Mouse (Mus musculus): Measurements from ENCODE around the gene Irf4.

Irf4 gene

GRCm38 (mm10) chr13:30729245-30729644 is 19.8 kb upstream of the Irf4 start:
- H3K4me1 ChIP-seq (replicated peaks; ENCODE audit: low read depth, low read length) = 0 out of 2 replicates have a peak, but pooled peaks cover 6% of the 10 kb centered on the region
- H3K36me3 ChIP-seq (ENCODE audit: insufficient read depth, low read length) = no peaks in the 10 kb centered on the region
- no peak overlapping the region for H3K4me3 ChIP-seq (replicated peaks; ENCODE audit: low read length)
- H3K9me3 ChIP-seq (ENCODE audit: low read length) = no peaks in the 10 kb centered on the region
- TF ChIP-seq NANOG (IDR thresholded peaks at IDR 0.05; ENCODE audit: borderline replicate concordance, low read length) = no peak
- H3K27me3 ChIP-seq (ENCODE audit: insufficient read depth, low read length) = peaks cover 9% of the 10 kb centered on the region

- 0 out of 2 replicates have a peak, but pooled peaks cover 1% of the 10 kb centered on the region for H3K4me1 ChIP-seq (replicated peaks; ENCODE audit: low read depth, low read length)
- TF ChIP-seq POU5F1 (IDR thresholded peaks at IDR 0.05; ENCODE audit: borderline replicate concordance, low read length) (no peak), NANOG (IDR thresholded peaks at IDR 0.05; ENCODE audit: borderline replicate concordance, low read length) (no peak), CTCF (conservative IDR thresholded peaks at IDR 0.05; ENCODE audit: low read length) (no peak)
- no peak overlapping the region for H3K4me3 ChIP-seq (replicated peaks; ENCODE audit: low read length)
- H3K9me3 ChIP-seq (ENCODE audit: low read length) = no peaks in the 10 kb centered on the region
- H3K36me3 ChIP-seq (ENCODE audit: insufficient read depth, low read length) = no peaks in the 10 kb centered on the region
- H3K27me3 ChIP-seq (ENCODE audit: insufficient read depth, low read length) = peaks cover 9% of the 10 kb centered on the region
Observed at GRCm38 (mm10) chr13:30730104-30730793, 18.8 kb upstream of the Irf4 start.

GRCm38 (mm10) chr13:30732709-30733445 is 16.1 kb upstream of the Irf4 start:
- Histone ChIP-seq H3K27me3 (ENCODE audit: insufficient read depth, low read length) (peaks cover 4% of the 10 kb centered on the region; the same call in 1 of the 2 replicates), H3K9me3 (ENCODE audit: low read length) (no peaks in the 10 kb centered on the region), H3K4me3 (replicated peaks; ENCODE audit: low read length) (no peak overlapping the region), H3K36me3 (ENCODE audit: insufficient read depth, low read length) (no peaks in the 10 kb centered on the region), H3K4me1 (replicated peaks; ENCODE audit: low read depth, low read length) (no peaks in the 10 kb centered on the region)
- no peak for TF ChIP-seq CTCF (conservative IDR thresholded peaks at IDR 0.05; ENCODE audit: low read length)

GRCm38 (mm10) chr13:30736721-30737120 is 12.3 kb upstream of the Irf4 start:
- Histone ChIP-seq H3K27me3 (ENCODE audit: insufficient read depth, low read length) (no peaks in the 10 kb centered on the region; the same call in 1 of the 2 replicates), H3K9me3 (ENCODE audit: low read length) (no peaks in the 10 kb centered on the region)

GRCm38 (mm10) chr13:30737257-30737656 is 11.8 kb upstream of the Irf4 start:
- Histone ChIP-seq H3K4me3 (replicated peaks; ENCODE audit: low read length) (no peak overlapping the region), H3K9me3 (ENCODE audit: low read length) (no peaks in the 10 kb centered on the region), H3K4me1 (replicated peaks; ENCODE audit: low read depth, low read length) (no peaks in the 10 kb centered on the region), H3K36me3 (ENCODE audit: insufficient read depth, low read length) (no peaks in the 10 kb centered on the region), H3K27me3 (ENCODE audit: insufficient read depth, low read length) (no peaks in the 10 kb centered on the region; the same call in 1 of the 2 replicates)
- no peak for TF ChIP-seq CTCF (conservative IDR thresholded peaks at IDR 0.05; ENCODE audit: low read length)
- no peak for TF ChIP-seq NANOG (IDR thresholded peaks at IDR 0.05; ENCODE audit: borderline replicate concordance, low read length)

More at GRCm38 (mm10) chr13:30736721-30737120, 12.3 kb upstream of the Irf4 start:
- Histone ChIP-seq H3K4me1 (replicated peaks; ENCODE audit: low read depth, low read length) (no peaks in the 10 kb centered on the region), H3K4me3 (replicated peaks; ENCODE audit: low read length) (no peak overlapping the region), H3K36me3 (ENCODE audit: insufficient read depth, low read length) (no peaks in the 10 kb centered on the region)
- TF ChIP-seq NANOG (IDR thresholded peaks at IDR 0.05; ENCODE audit: borderline replicate concordance, low read length) = no peak
- no peak for TF ChIP-seq POU5F1 (IDR thresholded peaks at IDR 0.05; ENCODE audit: borderline replicate concordance, low read length)
- TF ChIP-seq CTCF (conservative IDR thresholded peaks at IDR 0.05; ENCODE audit: low read length) = no peak

- Histone ChIP-seq H3K4me3 (replicated peaks; ENCODE audit: low read length) (no peak overlapping the region), H3K9me3 (ENCODE audit: low read length) (no peaks in the 10 kb centered on the region), H3K4me1 (replicated peaks; ENCODE audit: low read depth, low read length) (no peaks in the 10 kb centered on the region), H3K36me3 (ENCODE audit: insufficient read depth, low read length) (no peaks in the 10 kb centered on the region), H3K27me3 (ENCODE audit: insufficient read depth, low read length) (peaks cover 3% of the 10 kb centered on the region; the same call in 1 of the 2 replicates)
- TF ChIP-seq POU5F1 (IDR thresholded peaks at IDR 0.05; ENCODE audit: borderline replicate concordance, low read length) (no peak), CTCF (conservative IDR thresholded peaks at IDR 0.05; ENCODE audit: low read length) (no peak), NANOG (IDR thresholded peaks at IDR 0.05; ENCODE audit: borderline replicate concordance, low read length) (no peak)
Observed at GRCm38 (mm10) chr13:30738310-30738840, 10.7 kb upstream of the Irf4 start.

GRCm38 (mm10) chr13:30741172-30741571 is 7.9 kb upstream of the Irf4 start:
- TF ChIP-seq NANOG (IDR thresholded peaks at IDR 0.05; ENCODE audit: borderline replicate concordance, low read length) = no peak
- no peak for TF ChIP-seq POU5F1 (IDR thresholded peaks at IDR 0.05; ENCODE audit: borderline replicate concordance, low read length)
- TF ChIP-seq CTCF (conservative IDR thresholded peaks at IDR 0.05; ENCODE audit: low read length) = no peak
- Histone ChIP-seq H3K36me3 (ENCODE audit: insufficient read depth, low read length) (no peaks in the 10 kb centered on the region), H3K27me3 (ENCODE audit: insufficient read depth, low read length) (peaks cover 3% of the 10 kb centered on the region; the same call in 1 of the 2 replicates), H3K9me3 (ENCODE audit: low read length) (no peaks in the 10 kb centered on the region), H3K4me3 (replicated peaks; ENCODE audit: low read length) (no peak overlapping the region), H3K4me1 (replicated peaks; ENCODE audit: low read depth, low read length) (no peaks in the 10 kb centered on the region)

GRCm38 (mm10) chr13:30742411-30742970 is 6.5 kb upstream of the Irf4 start:
- TF ChIP-seq CTCF (conservative IDR thresholded peaks at IDR 0.05; ENCODE audit: low read length) = no peak
- no peak for TF ChIP-seq POU5F1 (IDR thresholded peaks at IDR 0.05; ENCODE audit: borderline replicate concordance, low read length)
- no peak for TF ChIP-seq NANOG (IDR thresholded peaks at IDR 0.05; ENCODE audit: borderline replicate concordance, low read length)
- no peaks in the 10 kb centered on the region for H3K36me3 ChIP-seq (ENCODE audit: insufficient read depth, low read length)
- H3K9me3 ChIP-seq (ENCODE audit: low read length) = no peaks in the 10 kb centered on the region
- no peaks in the 10 kb centered on the region for H3K4me1 ChIP-seq (replicated peaks; ENCODE audit: low read depth, low read length)
- peaks cover 8% of the 10 kb centered on the region for H3K27me3 ChIP-seq (ENCODE audit: insufficient read depth, low read length)
- no peak overlapping the region for H3K4me3 ChIP-seq (replicated peaks; ENCODE audit: low read length)
